Mouse (Mus musculus) limb, embryonic 10.5 days (tissue): ENCODE measurements at regions not wholly inside any gene's neighbourhood (a gene's known extent, or its start where the extent isn't known, plus 50 kb on each side); places are given as distances from the start of the nearest gene placed in this dataset.

Experiments used
- DNase-seq: peaks from one replicate; pipeline ENCODE4 v3.0.0-alpha.2; 2017; ENCODE audit warnings: low spot score
- H3K27ac ChIP-seq: fragments of 300-500 bp; sonication (generic); 2 replicates; pipeline ENCODE4 v1.5.1; 2016; ENCODE audit warnings: mild to moderate bottlenecking
- H3K27me3 ChIP-seq: fragments of 300-500 bp; sonication (generic); 2 replicates; pipeline ENCODE4 v1.6.1; 2016; ENCODE audit warnings: low read depth, mild to moderate bottlenecking; ENCODE audit not compliant: poor library complexity, severe bottlenecking
- H3K36me3 ChIP-seq: fragments of 300-500 bp; sonication (generic); 2 replicates; pipeline ENCODE4 v1.6.1; 2016; ENCODE audit warnings: mild to moderate bottlenecking, moderate library complexity
- H3K4me1 ChIP-seq: fragments of 300-500 bp; sonication (generic); 2 replicates; pipeline ENCODE4 v1.6.1; 2016
- H3K4me3 ChIP-seq: fragments of 300-500 bp; sonication (generic); 2 replicates; pipeline ENCODE4 v1.5.1; 2016; ENCODE audit warnings: mild to moderate bottlenecking, moderate library complexity
- H3K9me3 ChIP-seq: fragments of 300-500 bp; sonication (generic); replicated peaks from 2 replicates; pipeline ENCODE4 v1.6.1; 2016; ENCODE audit warnings: mild to moderate bottlenecking
- WGBS: fragments of 180-500 bp; shearing (Covaris S2); methylation state at CpG from one replicate; pipeline ENCODE4 v1.1.7; 2016; 5-methylcytosine and 5-hydroxymethylcytosine counted together

DNA sequence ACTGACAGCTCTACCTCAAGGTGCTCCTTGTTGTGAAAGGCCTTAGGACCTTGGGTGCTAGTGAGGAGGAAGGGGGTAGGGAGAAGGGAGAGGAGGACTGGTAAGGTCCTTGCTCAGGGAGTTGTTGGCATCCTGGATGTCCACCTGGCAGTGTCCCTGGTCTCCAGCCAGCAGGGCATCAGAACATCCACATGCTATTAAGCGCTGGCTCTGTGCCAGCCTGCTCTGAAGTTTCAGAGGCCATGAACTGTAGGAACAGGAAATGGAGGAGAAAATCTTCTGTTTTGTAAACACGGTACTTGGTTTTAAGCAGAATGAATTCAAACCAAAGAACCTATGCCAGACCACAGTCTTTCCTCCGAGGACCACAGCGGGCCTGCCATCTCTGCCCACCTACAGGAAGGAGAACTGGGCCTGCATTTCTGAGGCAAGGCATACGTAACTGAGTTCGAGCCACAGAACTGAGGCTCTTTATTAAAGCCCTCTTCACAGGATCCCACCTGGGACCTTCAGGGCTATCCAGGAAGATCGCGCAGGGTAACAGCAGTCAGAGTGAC is 107.5 kb downstream of the Dll1 start:
- Histone ChIP-seq H3K4me3 (no peak overlapping the region), H3K27ac (no peak overlapping the region), H3K27me3 (no peaks in the 10 kb centered on the region), H3K9me3 (no peaks in the 10 kb centered on the region), H3K36me3 (no peaks in the 10 kb centered on the region), H3K4me1 (peaks cover 13% of the 10 kb centered on the region; the same call in 1 of the 2 replicates)
- no peak for DNase-seq
- 89% methylated on average over 8 of the region's 8 CpGs for WGBS

DNA sequence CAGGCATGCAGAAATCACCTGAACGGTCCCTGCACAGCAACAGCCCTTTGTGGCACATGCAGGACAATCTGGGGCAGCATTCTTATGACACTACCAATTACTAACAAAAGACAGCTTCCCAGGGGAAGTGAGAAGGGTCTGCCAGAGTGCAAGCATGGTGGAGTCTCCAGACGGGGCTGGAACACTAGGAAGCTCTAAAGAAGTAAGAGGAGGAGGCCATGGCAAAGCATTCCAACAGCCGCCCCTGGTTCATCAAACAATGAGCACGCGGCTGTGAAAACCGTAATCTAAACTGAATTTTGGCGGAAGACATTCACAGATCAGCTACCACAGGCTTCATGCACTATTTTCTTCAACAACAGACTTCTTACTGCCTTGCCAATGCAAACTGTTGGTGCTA is 109.0 kb downstream of the Dll1 start:
- WGBS: 73% methylated on average over 7 of the region's 7 CpGs
- DNase-seq: no peak
- Histone ChIP-seq H3K4me3 (no peak overlapping the region), H3K27ac (no peak overlapping the region), H3K27me3 (no peaks in the 10 kb centered on the region), H3K36me3 (no peaks in the 10 kb centered on the region), H3K9me3 (no peaks in the 10 kb centered on the region), H3K4me1 (peaks cover 13% of the 10 kb centered on the region; the same call in 1 of the 2 replicates)

GRCm38 (mm10) chr17:15259427-15260101 is 117.1 kb downstream of the Dll1 start:
- H3K4me3 ChIP-seq: no peak overlapping the region
- no peaks in the 10 kb centered on the region for H3K27me3 ChIP-seq
- H3K27ac ChIP-seq: no peak overlapping the region
- no peaks in the 10 kb centered on the region for H3K9me3 ChIP-seq
- H3K36me3 ChIP-seq: no peaks in the 10 kb centered on the region
- no peak for DNase-seq
- WGBS: 70% methylated on average over 11 of the region's 11 CpGs
- peaks cover 6% of the 10 kb centered on the region; the same call in 1 of the 2 replicates for H3K4me1 ChIP-seq

DNA sequence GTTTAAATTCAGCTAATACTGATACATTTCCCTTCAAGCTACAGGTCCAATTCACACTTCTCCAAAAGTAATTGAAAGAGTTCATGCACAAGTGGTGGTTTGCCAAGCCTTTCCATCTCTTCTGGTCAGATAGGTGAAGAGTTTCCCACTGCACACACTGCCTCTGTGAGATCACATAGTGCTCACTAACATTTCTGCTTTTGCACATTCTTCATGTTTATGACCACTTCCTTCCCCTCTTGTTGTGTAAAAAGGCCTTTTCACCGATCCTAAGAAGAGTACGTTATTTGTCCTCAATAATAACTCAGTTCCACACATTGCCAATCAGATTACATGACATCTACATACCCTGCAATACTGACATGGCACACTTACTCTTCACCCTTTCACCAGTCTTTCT is 120.8 kb downstream of the Dll1 start:
- H3K4me1 ChIP-seq: peaks cover 6% of the 10 kb centered on the region; the same call in 1 of the 2 replicates
- 97% methylated on average over 2 of the region's 2 CpGs for WGBS
- H3K36me3 ChIP-seq: no peaks in the 10 kb centered on the region
- no peak overlapping the region for H3K27ac ChIP-seq
- DNase-seq: no peak
- H3K4me3 ChIP-seq: no peak overlapping the region
- H3K27me3 ChIP-seq: no peaks in the 10 kb centered on the region
- no peaks in the 10 kb centered on the region for H3K9me3 ChIP-seq

GRCm38 (mm10) chr17:15253785-15254184 is 122.9 kb downstream of the Dll1 start:
- DNase-seq: no peak
- WGBS: 96% methylated on average over 4 of the region's 4 CpGs

GRCm38 (mm10) chr17:15253271-15253670 is 123.4 kb downstream of the Dll1 start:
- Histone ChIP-seq H3K4me3 (no peak overlapping the region), H3K36me3 (no peaks in the 10 kb centered on the region), H3K27ac (no peak overlapping the region), H3K9me3 (no peaks in the 10 kb centered on the region), H3K4me1 (peaks cover 3% of the 10 kb centered on the region), H3K27me3 (peaks cover 2% of the 10 kb centered on the region; the same call in 1 of the 2 replicates)
- 86% methylated on average over 1 of the region's 1 CpGs for WGBS
- no peak for DNase-seq

More at GRCm38 (mm10) chr17:15253785-15254184, 122.9 kb downstream of the Dll1 start:
- no peaks in the 10 kb centered on the region for H3K36me3 ChIP-seq
- no peaks in the 10 kb centered on the region for H3K9me3 ChIP-seq
- H3K4me1 ChIP-seq: no peaks in the 10 kb centered on the region
- no peak overlapping the region for H3K27ac ChIP-seq
- H3K4me3 ChIP-seq: no peak overlapping the region
- H3K27me3 ChIP-seq: no peaks in the 10 kb centered on the region

GRCm38 (mm10) chr17:15252187-15252586 is 124.5 kb downstream of the Dll1 start:
- Histone ChIP-seq H3K4me1 (peaks cover 12% of the 10 kb centered on the region), H3K4me3 (no peak overlapping the region), H3K27me3 (peaks cover 4% of the 10 kb centered on the region; the same call in 1 of the 2 replicates), H3K36me3 (no peaks in the 10 kb centered on the region), H3K9me3 (no peaks in the 10 kb centered on the region), H3K27ac (no peak overlapping the region)
- 67% methylated on average over 2 of the region's 2 CpGs for WGBS
- no peak for DNase-seq

- no peak for DNase-seq
- H3K36me3 ChIP-seq: no peaks in the 10 kb centered on the region
- 72% methylated on average over 1 of the region's 1 CpGs for whole genome bisulfite sequencing
These were observed 125.0 kb downstream of the Dll1 start for GRCm38 (mm10) chr17:15251641-15252040.

GRCm38 (mm10) chr17:15248417-15248791 is 128.3 kb downstream of the Dll1 start:
- DNase-seq: peak; percentile 42
- no peaks in the 10 kb centered on the region for H3K9me3 ChIP-seq
- H3K27me3 ChIP-seq: peaks cover 4% of the 10 kb centered on the region; the same call in 1 of the 2 replicates
- 2% methylated on average over 4 of the region's 4 CpGs for WGBS
- peak overlapping the region; percentile 35 for H3K4me3 ChIP-seq
- no peaks in the 10 kb centered on the region for H3K36me3 ChIP-seq
- peak overlapping the region; percentile 78 for H3K27ac ChIP-seq
- H3K4me1 ChIP-seq: peaks cover 12% of the 10 kb centered on the region

More at GRCm38 (mm10) chr17:15251641-15252040, 125.0 kb downstream of the Dll1 start:
- Histone ChIP-seq H3K27ac (no peak overlapping the region), H3K4me1 (peaks cover 12% of the 10 kb centered on the region), H3K9me3 (no peaks in the 10 kb centered on the region), H3K27me3 (peaks cover 4% of the 10 kb centered on the region; the same call in 1 of the 2 replicates), H3K4me3 (no peak overlapping the region)

DNA sequence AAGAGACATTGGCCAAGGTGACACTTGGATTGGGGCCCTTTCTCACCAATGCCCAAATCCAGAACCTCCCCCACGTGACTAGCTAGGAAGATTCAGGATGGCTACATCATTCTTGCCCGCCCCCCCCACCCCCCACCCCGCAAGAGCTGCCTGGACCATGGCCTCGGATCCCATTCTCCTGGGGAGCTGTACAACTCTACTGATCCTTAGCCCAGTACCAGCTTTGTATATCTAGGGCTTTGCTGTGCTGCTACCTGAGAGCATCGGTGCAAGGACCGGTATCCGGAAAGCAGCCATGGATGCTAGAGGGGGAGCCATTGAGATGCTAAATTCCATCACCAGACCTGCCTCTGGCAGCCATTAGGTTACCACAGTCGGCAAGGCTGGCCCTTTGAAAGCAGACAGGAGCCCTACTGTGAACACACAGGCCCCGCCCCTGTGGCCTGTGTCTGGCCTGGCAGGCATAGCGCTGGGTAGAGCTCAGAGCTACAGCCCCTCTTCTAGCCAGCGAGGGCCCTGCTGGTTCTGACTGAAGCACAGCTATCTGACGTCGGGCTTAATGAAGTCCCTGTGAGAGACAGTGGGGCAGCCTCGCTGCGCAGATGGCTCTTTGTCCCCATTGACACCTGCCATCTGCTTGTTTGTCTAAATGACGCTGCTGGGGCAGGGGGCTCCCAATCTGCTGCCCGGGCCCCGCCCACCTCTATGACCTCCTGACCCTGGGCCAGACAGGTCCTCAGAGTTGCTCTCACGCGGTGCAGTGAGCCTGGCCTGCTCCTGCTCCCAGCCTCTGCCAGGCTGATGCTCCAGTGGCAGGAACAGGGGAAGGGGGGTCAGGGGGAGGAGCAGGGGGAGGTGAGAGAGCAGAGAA is 128.9 kb downstream of the Dll1 start:
- H3K36me3 ChIP-seq: no peaks in the 10 kb centered on the region
- peak overlapping the region; percentile 35 for H3K4me3 ChIP-seq
- peaks cover 4% of the 10 kb centered on the region; the same call in 1 of the 2 replicates for H3K27me3 ChIP-seq
- peak; percentile 63 for DNase-seq
- H3K4me1 ChIP-seq: peaks cover 12% of the 10 kb centered on the region
- no peaks in the 10 kb centered on the region for H3K9me3 ChIP-seq
- H3K27ac ChIP-seq: peak overlapping the region; percentile 78
- 3% methylated on average over 20 of the region's 20 CpGs for WGBS

DNA sequence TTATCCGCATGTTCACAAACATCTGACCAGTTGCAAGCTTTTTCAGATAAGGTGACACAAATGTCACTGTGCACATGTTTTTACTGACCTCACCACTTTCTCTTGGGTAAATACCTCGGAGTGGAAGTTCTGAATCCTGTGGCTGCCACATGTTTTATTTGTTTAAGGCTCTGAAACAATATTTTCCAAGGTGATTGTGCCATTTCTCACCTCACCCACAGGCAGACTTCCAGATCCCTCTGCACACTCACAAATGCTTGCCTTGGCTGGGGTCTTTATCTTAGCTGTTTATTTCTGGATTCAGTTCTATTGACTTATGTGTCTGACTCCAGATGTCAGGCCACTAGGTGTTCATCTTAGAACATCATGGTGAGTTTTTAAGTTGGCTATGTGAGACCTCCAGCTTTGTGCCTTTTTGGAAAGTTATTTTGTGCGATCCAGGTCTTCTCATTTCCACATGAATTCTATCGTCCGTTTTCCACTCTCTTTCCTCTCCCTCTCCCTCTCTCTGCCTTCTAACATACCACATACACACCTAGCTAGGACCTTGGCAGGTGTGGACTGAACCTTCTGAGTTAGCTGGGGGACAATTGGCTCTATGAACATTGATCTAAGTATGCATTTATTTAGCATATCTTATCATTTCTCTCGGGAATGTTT is 133.6 kb downstream of the Dll1 start:
- H3K4me3 ChIP-seq: no peak overlapping the region
- H3K27ac ChIP-seq: no peak overlapping the region
- H3K27me3 ChIP-seq: peaks cover under 1% of the 10 kb centered on the region; the same call in 1 of the 2 replicates
- H3K4me1 ChIP-seq: peaks cover 8% of the 10 kb centered on the region
- no peaks in the 10 kb centered on the region for H3K36me3 ChIP-seq
- 81% methylated on average over 6 of the region's 6 CpGs for WGBS
- no peak for DNase-seq
- no peaks in the 10 kb centered on the region for H3K9me3 ChIP-seq

GRCm38 (mm10) chr17:15242356-15242755 is 134.3 kb downstream of the Dll1 start:
- no peak overlapping the region for H3K27ac ChIP-seq
- H3K27me3 ChIP-seq: no peaks in the 10 kb centered on the region
- H3K4me3 ChIP-seq: no peak overlapping the region
- no peaks in the 10 kb centered on the region for H3K36me3 ChIP-seq
- H3K9me3 ChIP-seq: no peaks in the 10 kb centered on the region
- WGBS: 87% methylated on average over 8 of the region's 8 CpGs
- H3K4me1 ChIP-seq: peaks cover under 1% of the 10 kb centered on the region; the same call in 1 of the 2 replicates
- DNase-seq: no peak
